Mouse (Mus musculus): ENCODE measurements around the gene Zfp281.

- TF ChIP-seq POLR2A (IDR thresholded peaks at IDR 0.05; ENCODE audit: borderline replicate concordance, extremely low read depth, low read depth, low read length), result no peak
- TF ChIP-seq CTCF (IDR thresholded peaks at IDR 0.05; ENCODE audit: insufficient read depth, low read length), result no peak
These were observed 34.6 kb downstream of the Zfp281 start for GRCm38 (mm10) chr1:136659337-136659736.

All from lung, adult 2 months (tissue).